Mouse (Mus musculus) kidney, adult 2 months (tissue): Measurements from ENCODE around the gene Hbb-bh2.

ENCODE experiments used
- CTCF ChIP-seq: fragments of 200-500 bp; conservative IDR thresholded peaks from 2 replicates; pipeline ENCODE4 v1.5.1; 2011; ENCODE audit warnings: low read depth, mild to moderate bottlenecking, control low read depth, low read length, moderate library complexity, mixed read lengths; ENCODE audit not compliant: insufficient read depth, insufficient read length
- POLR2A ChIP-seq: fragments of 200-500 bp; IDR thresholded peaks from one replicate; pipeline ENCODE4 v1.6.1; 2011; ENCODE audit warnings: low read depth, low read length, control low read depth

- TF ChIP-seq CTCF (no peak), POLR2A (no peak)
These were observed 34.1 kb upstream of the Hbb-bh2 start for GRCm38 (mm10) chr7:103874451-103874850.
